8 mouse cellular contexts compared by ENCODE assay signal in the genomic region with DNA sequence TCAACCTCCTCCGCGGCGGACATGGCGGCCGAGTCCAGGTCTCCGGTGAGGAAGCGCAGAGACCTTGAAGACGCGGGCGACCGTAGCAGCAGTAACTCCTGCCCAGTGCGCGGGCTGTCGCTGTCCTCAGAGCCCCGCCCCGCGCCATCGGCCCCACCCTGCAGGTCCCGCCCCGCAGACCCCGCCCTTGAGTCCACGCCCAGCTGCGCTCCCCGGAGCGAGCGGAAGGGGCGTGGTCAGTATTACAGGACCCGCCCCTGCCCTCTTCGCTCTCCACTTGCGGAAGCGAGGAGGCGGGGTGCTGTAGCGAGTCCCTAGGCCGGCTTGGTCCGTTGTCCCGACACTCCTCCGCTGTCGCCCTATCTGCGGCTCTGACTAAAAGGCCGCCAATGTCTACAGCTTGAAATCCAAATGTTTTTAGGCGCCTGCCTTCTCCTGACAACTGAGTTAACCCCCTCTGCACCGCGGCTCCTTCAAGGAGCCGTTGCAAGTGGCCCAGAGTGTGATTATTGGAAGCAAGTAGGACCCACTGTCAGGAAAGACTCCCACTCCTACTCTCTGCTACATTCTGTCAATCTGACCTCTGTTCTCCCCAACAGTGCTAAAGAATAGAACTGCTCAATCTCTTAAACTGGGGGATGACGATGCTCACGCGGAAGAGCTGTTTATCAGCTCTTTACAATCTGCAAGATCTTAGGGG. TPM values are rescaled to one million over a fixed set of nuclear protein-coding genes. Genes with fewer than 3 reads are reported as not detected.
DNase-seq lines count a peak whose midpoint lies in the region; ATAC-seq and TF ChIP-seq lines count a peak whose summit lies in the region.

No protein-coding gene starts in this region.

- peak overlapping the region; percentile 95 for H3K4me2 ChIP-seq in embryonic facial prominence, embryonic 11.5 days (ENCODE audit: low read depth, low read length)
- peak overlapping the region; percentile 69 for H3K4me2 ChIP-seq in intestine, postnatal 0 days (replicated peaks; ENCODE audit: low read depth)
- H3K4me2 ChIP-seq in midbrain, embryonic 11.5 days = peak overlapping the region; percentile 57

- ATAC-seq in embryonic facial prominence, embryonic 11.5 days (replicated peaks; ENCODE audit: insufficient number of reproducible peaks, low FRiP score, low TSS enrichment, low read depth) = peak; percentile 97
- ATAC-seq in granulocyte monocyte progenitor cell, adult 5-6 weeks (replicated peaks; ENCODE audit: poor library complexity, severe bottlenecking) = peak; percentile 92
- ATAC-seq in intestine, postnatal 0 days = peak; percentile 99
- peak; percentile 98 for ATAC-seq in midbrain, embryonic 11.5 days (ENCODE audit: low FRiP score)

- intact Hi-C loops in left cerebral cortex, postnatal 4 days (cut with DNase I) = no loop called here

- H3K4me1 ChIP-seq in embryonic facial prominence, embryonic 11.5 days (ENCODE audit: control insufficient read depth, insufficient read depth, low read length) = no peaks in the 10 kb centered on the region
- H3K4me1 ChIP-seq in intestine, postnatal 0 days (replicated peaks; ENCODE audit: control insufficient read depth, insufficient read depth, low read length) = peaks cover 3% of the 10 kb centered on the region; the same call in 1 of the 2 replicates
- peaks cover 7% of the 10 kb centered on the region; the same call in 1 of the 2 replicates for H3K4me1 ChIP-seq in midbrain, embryonic 11.5 days (ENCODE audit: control insufficient read depth, insufficient read depth, low read length)
- peaks cover 5% of the 10 kb centered on the region; the same call in 1 of the 2 replicates for H3K4me1 ChIP-seq in small intestine, adult 2 months (ENCODE audit: control insufficient read depth, insufficient read depth, insufficient read length, low read length)

- TF ChIP-seq POLR2A in small intestine, adult 2 months (IDR thresholded peaks at IDR 0.05; ENCODE audit: low read depth, low read length) = peak; percentile 82

- H3K9me3 ChIP-seq in embryonic facial prominence, embryonic 11.5 days (replicated peaks; ENCODE audit: control insufficient read depth, low read length) = no peaks in the 10 kb centered on the region
- no peaks in the 10 kb centered on the region for H3K9me3 ChIP-seq in intestine, postnatal 0 days (ENCODE audit: control insufficient read depth)
- H3K9me3 ChIP-seq in midbrain, embryonic 11.5 days (ENCODE audit: control insufficient read depth, low read length) = no peaks in the 10 kb centered on the region

- H3K27me3 ChIP-seq in embryonic facial prominence, embryonic 11.5 days (ENCODE audit: control insufficient read depth, insufficient read depth, low read length) = no peaks in the 10 kb centered on the region
- no peaks in the 10 kb centered on the region for H3K27me3 ChIP-seq in intestine, postnatal 0 days (replicated peaks; ENCODE audit: control insufficient read depth, insufficient read depth, low read length)
- no peaks in the 10 kb centered on the region; the same call in 1 of the 2 replicates for H3K27me3 ChIP-seq in midbrain, embryonic 11.5 days (ENCODE audit: control insufficient read depth, insufficient read depth, low read length)
- no peaks in the 10 kb centered on the region for H3K27me3 ChIP-seq in small intestine, adult 2 months (ENCODE audit: control insufficient read depth, insufficient read depth, low read length)

- WGBS in embryonic facial prominence, embryonic 11.5 days = under 1% methylated on average over 47 of the region's 47 CpGs
- WGBS in intestine, postnatal 0 days = 2% methylated on average over 39 of the region's 47 CpGs
- under 1% methylated on average over 35 of the region's 47 CpGs for WGBS in midbrain, embryonic 11.5 days
- WGBS in small intestine, adult 2 months = 1% methylated on average over 47 of the region's 47 CpGs

- DNase-seq in 3T3-L1 (ENCODE audit: low read depth, low spot score) = peak; percentile 91
- peak; percentile 96 for DNase-seq in adrenal gland, postnatal 25 days
- peak; percentile 99 for DNase-seq in embryonic facial prominence, embryonic 11.5 days (ENCODE audit: low spot score)
- DNase-seq in left cerebral cortex, postnatal 4 days = peak; percentile 98
- peak; percentile 99 for DNase-seq in midbrain, embryonic 11.5 days (ENCODE audit: low spot score, missing footprints)

- no peak overlapping the region for H3K27ac ChIP-seq in embryonic facial prominence, embryonic 11.5 days (replicated peaks; ENCODE audit: low read depth, low read length)
- H3K27ac ChIP-seq in intestine, postnatal 0 days (ENCODE audit: low read depth, low read length) = peak overlapping the region; percentile 89
- 0 out of 2 replicates have a peak overlapping the region, but pooled peaks have one; percentile 26 for H3K27ac ChIP-seq in midbrain, embryonic 11.5 days (ENCODE audit: low read depth, low read length)
- peak overlapping the region; percentile 98 for H3K27ac ChIP-seq in small intestine, adult 2 months (ENCODE audit: insufficient read depth, low read depth, low read length)

- no peaks in the 10 kb centered on the region for H3K36me3 ChIP-seq in embryonic facial prominence, embryonic 11.5 days (replicated peaks; ENCODE audit: control insufficient read depth, insufficient read depth, low read depth, low read length)
- H3K36me3 ChIP-seq in intestine, postnatal 0 days (ENCODE audit: control insufficient read depth, insufficient read depth) = peaks cover 14% of the 10 kb centered on the region
- peaks cover 2% of the 10 kb centered on the region; the same call in 1 of the 2 replicates for H3K36me3 ChIP-seq in midbrain, embryonic 11.5 days (ENCODE audit: control insufficient read depth, insufficient read depth, low read length)
- peaks cover 14% of the 10 kb centered on the region for H3K36me3 ChIP-seq in small intestine, adult 2 months (ENCODE audit: control insufficient read depth, insufficient read depth, low read length)

- TF ChIP-seq CTCF in intestine, postnatal 0 days (IDR thresholded peaks at IDR 0.05; ENCODE audit: low read depth) = peak; percentile 34
- TF ChIP-seq CTCF in small intestine, adult 2 months (IDR thresholded peaks at IDR 0.05; ENCODE audit: extremely low read depth, insufficient read length, insufficient replicate concordance, low read depth, low read length) = peak; percentile 3; the same call in 1 of the 2 replicates

- peak overlapping the region; percentile 75 for H3K9ac ChIP-seq in embryonic facial prominence, embryonic 11.5 days (replicated peaks; ENCODE audit: low read length)
- peak overlapping the region; percentile 73 for H3K9ac ChIP-seq in intestine, postnatal 0 days (ENCODE audit: low read depth, low read length)
- peak overlapping the region; percentile 79 for H3K9ac ChIP-seq in midbrain, embryonic 11.5 days (ENCODE audit: low read length)

- peak overlapping the region; percentile 81 for H3K4me3 ChIP-seq in embryonic facial prominence, embryonic 11.5 days (ENCODE audit: low read depth, low read length)
- H3K4me3 ChIP-seq in intestine, postnatal 0 days (ENCODE audit: low read depth, low read length) = peak overlapping the region; percentile 62
- peak overlapping the region; percentile 70 for H3K4me3 ChIP-seq in midbrain, embryonic 11.5 days (ENCODE audit: low read depth, low read length)
- H3K4me3 ChIP-seq in small intestine, adult 2 months (ENCODE audit: low read depth, low read length) = peak overlapping the region; percentile 77

RNA-seq across cellular contexts. Expression of a gene that starts 22.5 kb away (rescaled TPM):
- 87.7 and 126 TPM in 2 replicates for total RNA-seq in adrenal gland, postnatal 25 days (2021)
- polyA plus RNA-seq in embryonic facial prominence, embryonic 11.5 days (2014; fragmentation: Nextera tagmentation; extraction: Ambion mirVana) = 30.4 and 32.6 TPM in 2 replicates
- 89.6 and 92.9 TPM in 2 replicates for total RNA-seq in granulocyte monocyte progenitor cell, adult 5-6 weeks (2014; fragmentation: Nextera tagmentation)
- 85.5 and 95.4 TPM in 2 replicates for total RNA-seq in granulocyte monocyte progenitor cell, adult 5-6 weeks (2017)
- 32.3 and 34.1 TPM in 2 replicates for polyA plus RNA-seq in intestine, postnatal 0 days (2015; fragmentation: Nextera tagmentation; extraction: Ambion mirVana)
- total RNA-seq in left cerebral cortex, postnatal 4 days (2021) = 10 to 100 TPM; 40.9 to 43.2 TPM
- 23.5 and 24.8 TPM in 2 replicates for polyA plus RNA-seq in midbrain, embryonic 11.5 days (2014; fragmentation: Nextera tagmentation; extraction: Ambion mirVana)
- 16.5 and 28.9 TPM in 2 replicates for polyA plus RNA-seq in small intestine, adult 2 months (2012; rRNA removed)

RNA-seq across cellular contexts. Expression of a gene that starts 57.4 kb away (rescaled TPM):
- 8.0 and 8.7 TPM in 2 replicates for total RNA-seq in adrenal gland, postnatal 25 days (2021)
- 4.5 and 5.4 TPM in 2 replicates for polyA plus RNA-seq in embryonic facial prominence, embryonic 11.5 days (2014; fragmentation: Nextera tagmentation; extraction: Ambion mirVana)
- total RNA-seq in granulocyte monocyte progenitor cell, adult 5-6 weeks (2014; fragmentation: Nextera tagmentation) = 5.5 and 6.4 TPM in 2 replicates
- 5.6 and 6.9 TPM in 2 replicates for total RNA-seq in granulocyte monocyte progenitor cell, adult 5-6 weeks (2017)
- 0.68 and 0.80 TPM in 2 replicates for polyA plus RNA-seq in intestine, postnatal 0 days (2015; fragmentation: Nextera tagmentation; extraction: Ambion mirVana)
- total RNA-seq in left cerebral cortex, postnatal 4 days (2021) = 10 to 100 TPM; 20.3 to 21.3 TPM
- 3.8 and 5.0 TPM in 2 replicates for polyA plus RNA-seq in midbrain, embryonic 11.5 days (2014; fragmentation: Nextera tagmentation; extraction: Ambion mirVana)
- 1.3 and 1.8 TPM in 2 replicates for polyA plus RNA-seq in small intestine, adult 2 months (2012; rRNA removed)
